Mouse (Mus musculus): ENCODE measurements around the gene Csf1.

The Csf1 gene

GRCm38 (mm10) chr3:107707239-107707638 lies 53.0 kb downstream of the Csf1 start:
- DNase-seq (ENCODE audit: low spot score in 2 of 2), result no peak

- DNase-seq (ENCODE audit: low spot score in 2 of 2), result no peak
Observed at GRCm38 (mm10) chr3:107706164-107706563, 54.1 kb downstream of the Csf1 start.

GRCm38 (mm10) chr3:107704371-107704705 lies 55.9 kb downstream of the Csf1 start:
- no peak for DNase-seq (ENCODE audit: low spot score in 2 of 2)

- no peak for DNase-seq (ENCODE audit: low spot score in 2 of 2)
Observed at GRCm38 (mm10) chr3:107703675-107704370, 56.4 kb downstream of the Csf1 start.

GRCm38 (mm10) chr3:107701767-107702394 lies 58.4 kb downstream of the Csf1 start:
- DNase-seq (ENCODE audit: low spot score in 2 of 2), result no peak

- DNase-seq (ENCODE audit: low spot score in 2 of 2), result no peak
Observed at GRCm38 (mm10) chr3:107700625-107701024, 59.6 kb downstream of the Csf1 start.

GRCm38 (mm10) chr3:107696910-107697309 lies 63.4 kb downstream of the Csf1 start:
- peak in 1 of 2 experiments; percentile 40 for DNase-seq (ENCODE audit: low spot score in 2 of 2)

GRCm38 (mm10) chr3:107695948-107696881 lies 64.1 kb downstream of the Csf1 start, which contains the start of gene Ahcyl1:
Ahcyl1 (minus strand) TSS chr3:107696560.
- DNase-seq (ENCODE audit: low spot score in 2 of 2), result peak; percentile 99

GRCm38 (mm10) chr3:107695219-107695947 lies 64.9 kb downstream of the Csf1 start:
- DNase-seq (ENCODE audit: low spot score in 2 of 2), result peak in 1 of 2 experiments; percentile 61

GRCm38 (mm10) chr3:107694256-107694900 lies 65.9 kb downstream of the Csf1 start:
- no peak for DNase-seq (ENCODE audit: low spot score in 2 of 2)
